Mouse (Mus musculus): Measurements from ENCODE around the gene Zfp592. TPM values are rescaled to one million over a fixed set of nuclear protein-coding genes. Genes with fewer than 3 reads are reported as not detected.

Gene Zfp592
- polyA plus RNA-seq, 1 experiment from 2014 or later: 14.7 TPM

GRCm38 (mm10) chr7:81074546-81074945 is 81.1 kb downstream of the Zfp592 start:
- H3K4me3 ChIP-seq (ENCODE audit: low read depth, low read length): no peak overlapping the region
- no peaks in the 10 kb centered on the region for H3K36me3 ChIP-seq (ENCODE audit: control insufficient read depth, insufficient read depth, low read length)
- H3K27ac ChIP-seq (ENCODE audit: low read depth): peak overlapping the region; percentile 60
- peaks cover 27% of the 10 kb centered on the region for H3K4me1 ChIP-seq (replicated peaks; ENCODE audit: control insufficient read depth, insufficient read depth, low read length)
- H3K4me2 ChIP-seq (ENCODE audit: low read length): no peak overlapping the region
- H3K9me3 ChIP-seq (ENCODE audit: control insufficient read depth, low read length): no peaks in the 10 kb centered on the region
- 29% methylated on average over 9 of the region's 9 CpGs for WGBS
- DNase-seq (ENCODE audit: low spot score) (no peak), ATAC-seq (replicated peaks; ENCODE audit: low FRiP score, low TSS enrichment, low read depth) (peak; percentile 47)
- no peaks in the 10 kb centered on the region for H3K27me3 ChIP-seq (replicated peaks; ENCODE audit: control insufficient read depth, insufficient read depth, low read length)
- no peak overlapping the region for H3K9ac ChIP-seq (ENCODE audit: low read length)

- 44% methylated on average over 7 of the region's 7 CpGs for WGBS
- H3K9me3 ChIP-seq (ENCODE audit: control insufficient read depth, low read length): no peaks in the 10 kb centered on the region
- DNase-seq (ENCODE audit: low spot score): no peak
- no peak overlapping the region for H3K9ac ChIP-seq (ENCODE audit: low read length)
- H3K4me3 ChIP-seq (ENCODE audit: low read depth, low read length): no peak overlapping the region
- H3K36me3 ChIP-seq (ENCODE audit: control insufficient read depth, insufficient read depth, low read length): no peaks in the 10 kb centered on the region
- no peaks in the 10 kb centered on the region for H3K27me3 ChIP-seq (replicated peaks; ENCODE audit: control insufficient read depth, insufficient read depth, low read length)
- H3K4me1 ChIP-seq (replicated peaks; ENCODE audit: control insufficient read depth, insufficient read depth, low read length): peaks cover 27% of the 10 kb centered on the region
- ATAC-seq (replicated peaks; ENCODE audit: low FRiP score, low TSS enrichment, low read depth): no peak
- peak overlapping the region; percentile 60 for H3K27ac ChIP-seq (ENCODE audit: low read depth)
- no peak overlapping the region for H3K4me2 ChIP-seq (ENCODE audit: low read length)
These were observed 81.8 kb downstream of the Zfp592 start for GRCm38 (mm10) chr7:81075299-81075698.

GRCm38 (mm10) chr7:81075732-81076131 is 82.3 kb downstream of the Zfp592 start:
- ATAC-seq (replicated peaks; ENCODE audit: low FRiP score, low TSS enrichment, low read depth) (no peak), DNase-seq (ENCODE audit: low spot score) (no peak)
- Histone ChIP-seq H3K4me3 (ENCODE audit: low read depth, low read length) (no peak overlapping the region), H3K9me3 (ENCODE audit: control insufficient read depth, low read length) (no peaks in the 10 kb centered on the region), H3K4me1 (replicated peaks; ENCODE audit: control insufficient read depth, insufficient read depth, low read length) (peaks cover 27% of the 10 kb centered on the region), H3K27ac (ENCODE audit: low read depth) (no peak overlapping the region), H3K27me3 (replicated peaks; ENCODE audit: control insufficient read depth, insufficient read depth, low read length) (no peaks in the 10 kb centered on the region), H3K9ac (ENCODE audit: low read length) (no peak overlapping the region), H3K4me2 (ENCODE audit: low read length) (no peak overlapping the region), H3K36me3 (ENCODE audit: control insufficient read depth, insufficient read depth, low read length) (no peaks in the 10 kb centered on the region)
- WGBS: 91% methylated on average over 5 of the region's 5 CpGs

GRCm38 (mm10) chr7:81077009-81077408 is 83.5 kb downstream of the Zfp592 start:
- H3K4me1 ChIP-seq (replicated peaks; ENCODE audit: control insufficient read depth, insufficient read depth, low read length): peaks cover 31% of the 10 kb centered on the region
- 61% methylated on average over 6 of the region's 6 CpGs for WGBS
- no peak overlapping the region for H3K27ac ChIP-seq (ENCODE audit: low read depth)
- H3K4me2 ChIP-seq (ENCODE audit: low read length): no peak overlapping the region
- no peaks in the 10 kb centered on the region for H3K36me3 ChIP-seq (ENCODE audit: control insufficient read depth, insufficient read depth, low read length)
- no peaks in the 10 kb centered on the region for H3K27me3 ChIP-seq (replicated peaks; ENCODE audit: control insufficient read depth, insufficient read depth, low read length)
- no peak overlapping the region for H3K9ac ChIP-seq (ENCODE audit: low read length)
- DNase-seq (ENCODE audit: low spot score) (no peak), ATAC-seq (replicated peaks; ENCODE audit: low FRiP score, low TSS enrichment, low read depth) (no peak)
- no peaks in the 10 kb centered on the region for H3K9me3 ChIP-seq (ENCODE audit: control insufficient read depth, low read length)
- no peak overlapping the region for H3K4me3 ChIP-seq (ENCODE audit: low read depth, low read length)

GRCm38 (mm10) chr7:81078740-81079139 is 85.3 kb downstream of the Zfp592 start:
- H3K27me3 ChIP-seq (replicated peaks; ENCODE audit: control insufficient read depth, insufficient read depth, low read length): no peaks in the 10 kb centered on the region
- WGBS: 84% methylated on average over 6 of the region's 6 CpGs

GRCm38 (mm10) chr7:81093420-81093965 is 100.0 kb downstream of the Zfp592 start:
- no peaks in the 10 kb centered on the region for H3K9me3 ChIP-seq (ENCODE audit: control insufficient read depth, low read length)
- DNase-seq (ENCODE audit: low spot score) (no peak), ATAC-seq (replicated peaks; ENCODE audit: low FRiP score, low TSS enrichment, low read depth) (no peak)
- no peak overlapping the region for H3K4me2 ChIP-seq (ENCODE audit: low read length)
- no peak overlapping the region for H3K4me3 ChIP-seq (ENCODE audit: low read depth, low read length)
- WGBS: 47% methylated on average over 18 of the region's 18 CpGs
- H3K4me1 ChIP-seq (replicated peaks; ENCODE audit: control insufficient read depth, insufficient read depth, low read length): peaks cover 3% of the 10 kb centered on the region
- no peak overlapping the region for H3K27ac ChIP-seq (ENCODE audit: low read depth)
- no peaks in the 10 kb centered on the region for H3K27me3 ChIP-seq (replicated peaks; ENCODE audit: control insufficient read depth, insufficient read depth, low read length)
- H3K9ac ChIP-seq (ENCODE audit: low read length): no peak overlapping the region
- H3K36me3 ChIP-seq (ENCODE audit: control insufficient read depth, insufficient read depth, low read length): no peaks in the 10 kb centered on the region

More at GRCm38 (mm10) chr7:81078740-81079139, 85.3 kb downstream of the Zfp592 start:
- no peak overlapping the region for H3K9ac ChIP-seq (ENCODE audit: low read length)
- ATAC-seq (replicated peaks; ENCODE audit: low FRiP score, low TSS enrichment, low read depth) (no peak), DNase-seq (ENCODE audit: low spot score) (no peak)
- no peak overlapping the region for H3K4me2 ChIP-seq (ENCODE audit: low read length)
- H3K9me3 ChIP-seq (ENCODE audit: control insufficient read depth, low read length): no peaks in the 10 kb centered on the region
- no peak overlapping the region for H3K4me3 ChIP-seq (ENCODE audit: low read depth, low read length)
- peaks cover 17% of the 10 kb centered on the region for H3K4me1 ChIP-seq (replicated peaks; ENCODE audit: control insufficient read depth, insufficient read depth, low read length)
- no peaks in the 10 kb centered on the region for H3K36me3 ChIP-seq (ENCODE audit: control insufficient read depth, insufficient read depth, low read length)
- H3K27ac ChIP-seq (ENCODE audit: low read depth): no peak overlapping the region

- no peak overlapping the region for H3K9ac ChIP-seq (ENCODE audit: low read length)
- H3K36me3 ChIP-seq (ENCODE audit: control insufficient read depth, insufficient read depth, low read length): no peaks in the 10 kb centered on the region
These were observed 100.8 kb downstream of the Zfp592 start for GRCm38 (mm10) chr7:81094104-81094757.

More at GRCm38 (mm10) chr7:81094104-81094757, 100.8 kb downstream of the Zfp592 start:
- WGBS: 61% methylated on average over 6 of the region's 6 CpGs
- H3K9me3 ChIP-seq (ENCODE audit: control insufficient read depth, low read length): no peaks in the 10 kb centered on the region
- no peak overlapping the region for H3K4me3 ChIP-seq (ENCODE audit: low read depth, low read length)
- no peak overlapping the region for H3K4me2 ChIP-seq (ENCODE audit: low read length)
- H3K27me3 ChIP-seq (replicated peaks; ENCODE audit: control insufficient read depth, insufficient read depth, low read length): no peaks in the 10 kb centered on the region
- H3K27ac ChIP-seq (ENCODE audit: low read depth): peak overlapping the region; percentile 14; the same call in 1 of the 2 replicates
- peaks cover 3% of the 10 kb centered on the region for H3K4me1 ChIP-seq (replicated peaks; ENCODE audit: control insufficient read depth, insufficient read depth, low read length)
- ATAC-seq (replicated peaks; ENCODE audit: low FRiP score, low TSS enrichment, low read depth): peak; percentile 81
- DNase-seq (ENCODE audit: low spot score): peak; percentile 63
